Mouse (Mus musculus) kidney, postnatal 10 days (tissue): ENCODE results near the gene Gm49359.
A peak's percentile ranks its signal among the peaks of the same experiment; 100 is the strongest.
"Not testable (repeated sequence)": the region's sequence is repeated elsewhere in the genome, so short reads cannot be mapped to it uniquely, and the experiment has no call there.

Experiments used
- DNase-seq: peaks from one replicate; pipeline ENCODE4 v3.0.0; 2021; ENCODE audit warnings: mixed read lengths

Gene Gm49359

DNA sequence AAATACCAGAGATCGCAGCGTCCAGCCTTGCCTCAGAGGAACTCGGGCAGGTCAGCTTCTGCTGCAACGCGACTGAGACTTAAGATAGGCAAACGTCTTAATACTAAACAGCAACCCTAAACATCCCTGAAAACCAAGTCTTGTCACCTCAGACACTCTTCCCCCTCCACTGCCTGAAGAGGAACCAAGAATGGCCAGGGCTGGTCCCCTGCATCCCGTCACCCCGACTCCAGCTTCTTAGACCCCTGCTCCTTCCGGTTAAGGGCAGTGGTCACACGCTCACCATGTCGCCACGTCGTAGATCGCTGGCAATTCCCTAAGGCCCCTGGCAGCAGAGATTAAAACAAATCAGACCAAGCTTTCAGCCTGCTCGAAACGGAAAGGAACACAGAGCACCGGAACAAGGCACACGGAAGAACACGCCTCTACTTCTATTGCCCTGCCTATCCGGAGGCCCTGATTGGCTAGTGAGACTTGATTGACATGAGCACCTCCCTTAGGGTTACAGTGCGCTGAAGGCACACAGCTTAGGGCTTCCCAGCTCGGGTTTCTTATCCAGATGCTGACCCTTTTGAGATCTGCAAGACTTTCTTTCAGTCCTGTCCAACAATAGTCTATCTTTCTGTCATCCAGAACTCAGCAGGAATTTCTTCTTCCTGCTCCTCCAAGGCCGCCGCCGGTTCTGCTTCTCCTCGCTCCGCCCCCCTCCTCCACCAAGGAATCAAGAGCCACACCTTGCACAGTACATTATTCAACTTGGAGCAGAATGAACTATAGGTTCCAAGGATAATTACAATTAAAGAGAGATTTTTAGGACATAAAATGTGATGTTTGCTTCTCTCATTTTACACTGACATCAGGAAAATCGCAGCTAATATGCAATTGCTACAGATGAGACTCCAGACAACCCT, at the start of gene Gm49359:
Gene Gm49359 (minus strand): TSS at position 409 of the 911 bp plus-strand sequence.
- DNase-seq = peak; percentile 93

DNA sequence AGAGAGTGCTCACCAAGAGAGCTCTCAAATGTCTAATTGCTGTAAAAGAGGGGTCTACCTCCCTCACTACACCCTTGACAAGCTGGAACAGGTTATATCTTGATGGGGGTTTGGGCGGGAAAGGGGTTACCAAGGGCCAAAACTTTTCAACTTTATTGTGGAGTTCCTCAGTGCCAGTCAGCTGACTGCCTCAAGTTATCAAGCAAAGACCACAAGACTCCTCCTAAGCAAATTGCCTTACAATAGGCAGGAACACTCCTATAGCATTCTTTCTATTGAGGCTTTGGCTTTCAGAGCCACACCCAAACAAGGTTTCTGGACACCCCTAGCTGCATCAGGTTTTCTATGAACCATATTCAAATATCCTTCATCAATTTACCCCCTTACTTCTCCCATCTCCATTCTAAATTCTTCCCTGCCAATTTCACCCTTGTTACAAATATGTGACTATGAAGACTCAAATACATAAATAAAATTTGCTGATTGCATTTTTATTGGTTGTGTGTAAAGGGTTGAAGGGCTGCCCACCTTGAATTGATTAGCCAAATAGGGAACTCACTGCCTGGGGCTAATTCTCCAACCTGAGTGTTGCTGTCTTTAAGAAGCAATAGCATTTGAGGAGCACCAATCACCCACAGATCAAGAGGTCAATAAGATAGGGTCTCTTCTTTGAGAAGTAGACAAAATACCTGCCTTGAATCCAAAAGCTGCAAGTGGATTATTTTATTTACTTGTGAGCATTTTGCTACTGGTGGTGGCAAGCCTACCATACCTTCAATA, 44.2 kb upstream of the Gm49359 start:
- DNase-seq = not testable (repeated sequence)

DNA sequence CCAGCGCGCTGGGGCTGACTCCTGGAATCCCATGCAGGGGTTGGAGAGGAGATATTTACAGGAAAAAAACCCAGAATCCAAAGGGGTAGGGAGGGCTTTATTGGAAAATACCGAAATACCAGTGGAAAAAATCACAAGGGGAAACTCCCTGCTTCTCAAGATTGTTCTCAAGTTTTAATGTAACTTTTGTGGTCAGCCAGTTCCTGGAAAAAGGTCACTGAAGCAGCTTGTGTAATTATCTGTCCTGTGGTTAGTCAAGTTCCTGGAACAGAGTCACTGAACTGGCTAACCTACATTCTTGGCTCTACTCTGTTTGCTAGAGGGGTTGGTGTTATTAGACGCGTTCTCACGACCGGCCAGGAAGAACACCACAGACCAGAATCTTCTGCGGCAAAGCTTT, 6.0 kb upstream of the Gm49359 start:
- not testable (repeated sequence) for DNase-seq

DNA sequence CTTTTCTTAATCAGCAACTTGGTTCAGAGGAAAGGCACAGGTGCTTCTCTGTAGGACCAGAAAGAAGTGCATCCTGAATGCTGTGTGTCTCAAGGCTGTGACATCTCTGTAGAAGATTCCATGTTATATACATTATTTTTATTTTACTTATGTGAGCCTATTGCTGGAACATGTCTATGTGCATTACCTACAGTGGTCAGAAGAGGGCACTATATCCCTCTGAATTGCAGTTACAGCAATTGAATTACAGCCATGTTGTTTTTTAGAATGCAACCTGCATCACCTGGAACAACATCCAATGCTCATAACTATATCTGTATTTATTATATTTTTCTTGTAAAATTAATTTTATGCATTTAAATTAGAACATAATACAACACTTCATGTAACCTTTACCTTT, 3.3 kb upstream of the Gm49359 start:
- not testable (repeated sequence) for DNase-seq
